Mouse (Mus musculus) embryo, embryonic 11.5 days (tissue): ENCODE measurements around the gene D330020A13Rik.
"Not testable (repeated sequence)": the region's sequence is repeated elsewhere in the genome, so short reads cannot be mapped to it uniquely, and the experiment has no call there.

ENCODE experiments used
- DNase-seq: peaks from one replicate; pipeline ENCODE4 v3.0.0-alpha.2; 2012; ENCODE audit warnings: low read depth, low spot score

The D330020A13Rik gene

DNA sequence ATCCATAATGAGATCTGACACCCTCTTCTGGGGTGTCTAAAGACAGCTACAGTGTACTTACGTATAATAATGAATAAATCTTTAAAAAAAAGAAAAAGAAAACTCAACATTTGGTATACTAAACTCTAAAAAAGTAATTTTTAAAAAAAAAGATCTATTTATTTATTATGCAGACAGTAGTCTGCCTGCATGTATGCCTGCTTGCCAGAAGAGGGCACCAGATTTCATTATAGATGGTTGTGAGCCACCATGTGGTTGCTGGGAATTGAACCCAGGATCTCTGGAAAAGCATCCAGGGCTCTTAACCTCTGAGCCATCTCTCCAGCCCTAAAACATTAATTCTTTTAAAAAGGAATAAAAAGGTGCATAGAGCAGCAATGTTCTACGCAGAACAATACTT lies 2.4 kb downstream of the D330020A13Rik start:
- DNase-seq, result not testable (repeated sequence)

DNA sequence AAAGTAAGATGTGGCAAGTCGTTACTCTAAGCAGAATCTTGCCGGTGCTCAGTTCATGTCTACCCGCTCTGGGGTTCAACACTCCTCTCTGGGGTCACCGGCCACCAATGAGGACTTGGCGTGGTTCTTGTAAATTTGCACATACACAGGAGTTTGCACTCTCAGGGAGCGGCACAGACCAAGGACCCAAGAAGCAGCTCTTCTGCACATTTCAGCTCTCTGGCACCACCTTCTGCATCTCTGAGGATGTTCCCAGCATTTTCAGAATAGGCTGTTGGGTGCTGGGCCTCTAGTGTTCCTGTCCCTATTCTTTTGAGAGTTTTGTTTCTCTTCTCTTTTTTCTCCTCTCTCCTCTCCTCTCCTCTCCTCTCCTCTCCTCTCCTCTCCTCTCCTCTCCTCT lies 7.0 kb downstream of the D330020A13Rik start:
- DNase-seq, result peak; percentile 11

GRCm38 (mm10) chr6:120302755-120303316 lies 8.7 kb downstream of the D330020A13Rik start:
- DNase-seq, result no peak

DNA sequence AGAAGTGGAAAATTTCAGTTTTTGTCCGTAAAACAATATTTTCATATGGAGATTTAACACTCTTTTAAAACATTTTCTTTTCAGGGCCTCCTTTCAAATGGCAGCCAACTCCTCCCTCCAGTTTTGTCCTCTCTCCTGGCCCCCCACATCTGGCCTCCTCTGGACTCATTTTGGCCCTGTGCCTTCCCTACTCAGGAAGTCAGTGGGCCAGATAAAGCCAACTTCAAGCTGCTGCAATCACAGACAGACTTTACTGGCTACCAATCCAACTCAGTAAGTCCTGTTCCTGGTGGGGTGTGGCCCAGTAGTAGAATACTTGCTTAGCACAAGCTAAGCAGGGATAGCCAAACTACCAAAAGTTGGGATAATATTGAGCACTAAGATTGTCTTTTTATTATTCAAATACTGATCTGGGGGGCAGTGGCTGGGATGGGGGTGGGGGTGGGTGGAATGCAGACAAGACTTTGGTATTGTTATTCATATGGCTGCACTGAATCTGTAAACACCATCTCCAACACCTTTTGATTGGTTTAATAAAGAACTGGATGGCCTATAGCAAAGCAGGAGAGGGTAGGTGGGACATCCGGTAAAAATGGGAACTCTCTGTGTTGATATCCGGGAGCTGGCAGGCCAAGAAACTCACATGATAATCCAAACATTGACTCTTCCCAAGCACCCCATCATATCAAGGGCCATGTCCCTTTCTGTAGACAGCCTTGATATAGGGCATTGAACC lies 12.9 kb downstream of the D330020A13Rik start:
- DNase-seq, result no peak

GRCm38 (mm10) chr6:120309338-120309737 lies 15.2 kb downstream of the D330020A13Rik start:
- no peak for DNase-seq

- DNase-seq, result no peak
These were observed 15.6 kb downstream of the D330020A13Rik start for GRCm38 (mm10) chr6:120309787-120310186.

DNA sequence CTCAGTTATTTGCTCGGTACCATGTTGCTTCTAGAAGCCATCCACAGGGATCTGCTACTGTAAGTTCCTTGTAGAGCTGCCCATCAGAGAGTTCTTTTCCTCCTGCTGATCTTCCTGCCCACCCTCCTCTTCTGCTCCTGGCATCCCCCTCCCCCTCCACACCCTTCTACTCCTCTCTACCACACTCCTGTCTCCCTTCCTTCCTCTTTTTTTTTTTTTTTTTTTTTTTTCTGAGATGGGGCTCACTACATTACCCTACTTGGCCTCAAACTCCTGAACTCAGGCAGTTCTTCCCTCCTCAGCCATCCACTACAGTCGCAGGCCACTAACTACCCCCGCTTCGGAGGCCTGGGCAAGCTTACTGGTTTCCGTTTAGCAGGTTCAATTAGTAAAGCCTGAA lies 18.3 kb downstream of the D330020A13Rik start:
- DNase-seq, result no peak

DNA sequence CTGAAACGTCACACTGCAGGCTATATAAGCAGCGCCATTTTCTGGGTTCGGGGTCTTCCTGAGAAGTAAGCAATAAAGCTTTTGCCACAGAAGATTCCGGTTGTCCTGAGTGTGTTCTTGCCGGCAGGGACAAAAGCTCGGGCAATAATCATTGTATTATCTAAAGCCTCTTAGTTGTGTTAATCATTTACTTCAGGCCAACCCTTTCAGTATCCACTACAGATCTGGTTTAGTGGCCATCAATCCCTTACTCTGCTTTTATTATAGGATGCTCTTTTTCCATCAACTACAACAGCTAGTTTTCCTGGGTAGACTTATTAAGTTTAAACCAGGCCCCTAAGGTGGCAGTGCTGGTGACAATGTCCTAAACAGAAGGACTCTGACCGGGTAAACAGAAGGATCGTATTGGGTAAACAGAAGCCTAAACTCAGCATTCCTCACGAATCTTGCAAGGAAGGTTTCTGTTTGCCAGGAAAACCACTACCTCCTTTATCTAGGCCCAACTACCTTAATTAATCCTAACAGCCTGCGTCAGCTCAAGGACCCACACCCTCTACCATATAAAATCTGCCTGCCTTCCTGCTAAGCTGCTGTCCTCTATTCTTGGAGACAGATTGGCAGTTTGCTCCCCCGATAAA lies 24.3 kb downstream of the D330020A13Rik start:
- DNase-seq, result no peak

DNA sequence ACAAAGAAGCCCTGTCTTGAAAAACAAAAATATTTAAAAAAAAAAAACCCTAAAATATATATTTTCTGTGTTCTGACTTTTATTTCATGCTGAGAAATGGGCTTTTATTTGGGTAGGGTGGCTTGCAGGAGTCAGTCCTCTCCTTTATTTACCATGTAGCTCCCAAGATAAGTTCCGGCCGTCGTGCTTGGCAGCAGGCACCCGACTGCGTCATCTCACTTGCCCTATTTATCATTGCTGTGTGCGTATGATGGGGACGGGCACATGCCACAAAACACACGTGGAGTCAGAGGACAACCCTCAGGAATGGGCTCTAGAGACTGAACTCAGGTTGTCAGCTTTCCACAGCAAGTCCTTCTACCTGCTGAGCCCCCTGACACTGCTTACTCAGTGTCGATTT lies 25.0 kb downstream of the D330020A13Rik start:
- no peak for DNase-seq

DNA sequence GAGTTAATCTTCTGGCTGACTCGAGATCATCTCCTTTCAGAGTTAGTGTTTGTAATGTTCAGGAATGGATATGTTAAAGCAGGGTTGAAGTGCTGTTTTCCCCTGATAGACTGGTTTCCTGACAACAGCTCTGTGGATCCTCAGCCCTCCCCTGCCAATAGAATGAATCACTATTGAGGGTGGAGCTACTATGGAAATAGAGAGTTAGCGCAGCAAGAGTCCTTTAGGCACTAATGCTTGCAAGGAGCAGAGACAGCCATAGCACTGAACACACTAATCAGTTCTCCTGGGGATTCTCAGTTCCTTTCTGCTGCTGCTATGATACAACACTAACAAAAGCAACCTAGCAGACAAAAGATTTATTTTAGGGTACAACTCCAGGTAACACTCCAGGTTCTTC lies 26.2 kb downstream of the D330020A13Rik start:
- no peak for DNase-seq

DNA sequence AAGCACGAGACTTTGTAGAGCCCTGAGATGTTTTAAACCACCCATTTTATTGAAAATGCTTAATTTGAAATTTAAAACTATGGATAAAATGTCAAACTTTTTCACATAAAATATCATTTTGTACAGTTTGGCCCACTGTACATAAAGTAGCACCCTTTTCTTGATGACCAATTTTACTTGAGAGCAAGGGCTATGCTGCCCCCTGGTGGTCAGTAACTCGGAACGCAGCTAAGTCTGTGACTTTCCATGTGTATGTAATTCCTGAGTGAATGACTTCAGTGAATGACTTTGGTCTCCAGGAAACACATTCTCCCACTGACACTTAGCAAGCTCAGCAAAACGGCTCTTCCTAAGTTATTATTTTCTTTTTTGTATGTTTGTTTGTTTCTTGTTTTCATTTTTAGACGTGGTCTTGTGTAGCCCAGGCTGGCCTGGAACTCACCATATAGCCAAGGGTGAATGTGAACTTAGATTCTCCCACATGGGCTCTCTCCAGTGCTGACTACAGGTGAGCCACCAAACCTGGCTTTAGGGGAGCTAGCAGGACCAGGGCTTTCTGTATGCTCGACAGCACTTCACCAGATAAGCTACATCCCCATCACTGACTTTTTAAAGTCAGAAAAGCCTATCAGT lies 30.2 kb downstream of the D330020A13Rik start:
- peak; percentile 81 for DNase-seq

DNA sequence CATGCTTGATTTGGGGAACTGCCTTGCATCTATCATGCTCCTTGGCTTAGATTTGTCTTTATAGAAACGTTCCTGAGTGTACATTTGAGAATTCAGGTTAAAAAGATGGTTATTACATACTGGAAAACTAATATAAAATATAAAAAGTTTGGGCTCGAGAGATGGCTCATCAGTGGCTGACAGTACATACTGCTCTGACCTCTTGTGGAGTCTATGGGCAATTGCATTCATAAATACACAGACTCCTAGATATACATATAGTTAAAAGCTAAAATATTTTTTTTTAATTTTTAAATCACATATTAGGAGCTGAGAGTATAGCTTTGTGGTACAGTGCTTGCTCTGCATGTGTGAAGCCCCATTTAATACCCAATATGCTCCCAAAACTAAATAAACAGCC lies 38.2 kb downstream of the D330020A13Rik start:
- no peak for DNase-seq

DNA sequence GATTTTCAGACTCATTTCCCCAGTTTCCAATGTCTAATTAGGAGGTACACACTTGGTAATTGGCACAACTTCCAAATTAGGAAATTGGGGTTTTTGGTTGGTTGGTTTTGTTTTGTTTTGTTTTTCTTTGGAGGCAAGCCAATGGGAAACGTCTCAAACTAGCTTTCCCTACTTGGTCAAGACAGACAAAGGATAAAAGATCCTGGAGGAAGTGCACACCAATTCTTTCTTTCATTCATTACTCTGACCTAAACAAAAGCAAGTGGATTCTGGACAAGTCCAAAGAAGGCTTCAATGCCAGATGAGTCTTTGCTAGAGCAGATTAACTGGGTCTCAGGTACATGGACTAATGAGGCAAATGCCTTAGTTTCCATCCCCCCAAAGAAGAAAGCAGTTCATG lies 49.8 kb downstream of the D330020A13Rik start:
- DNase-seq, result no peak
